Mouse (Mus musculus) small intestine, adult 2 months (tissue): ENCODE data around the gene Vstm5. TPM values are rescaled to one million over a fixed set of nuclear protein-coding genes. Genes with fewer than 3 reads are reported as not detected.

ENCODE experiments used
- H3K27ac ChIP-seq: fragments of 200-500 bp; 2 replicates; pipeline ENCODE4 v1.5.1; 2012; ENCODE audit warnings: low read depth, low read length, control low read depth, inconsistent platforms; ENCODE audit not compliant: insufficient read depth
- H3K27me3 ChIP-seq: fragments of 200-500 bp; 2 replicates; pipeline ENCODE4 v1.6.1; 2012; ENCODE audit warnings: mild to moderate bottlenecking, moderate library complexity, low read length, inconsistent platforms; ENCODE audit not compliant: control insufficient read depth, insufficient read depth
- H3K36me3 ChIP-seq: fragments of 200-500 bp; 2 replicates; pipeline ENCODE4 v1.6.1; 2012; ENCODE audit warnings: mild to moderate bottlenecking, low read length, control low read depth, inconsistent platforms; ENCODE audit not compliant: control insufficient read depth, insufficient read depth
- H3K4me1 ChIP-seq: fragments of 200-500 bp; 2 replicates; pipeline ENCODE4 v1.6.1; 2012; ENCODE audit warnings: low read length, inconsistent platforms, mixed read lengths; ENCODE audit not compliant: control insufficient read depth, insufficient read depth, insufficient read length
- H3K4me3 ChIP-seq: fragments of 200-500 bp; 2 replicates; pipeline ENCODE4 v1.5.1; 2012; ENCODE audit warnings: low read depth, mild to moderate bottlenecking, control low read depth, inconsistent platforms, low read length, moderate library complexity
- CTCF ChIP-seq: fragments of 200-500 bp; IDR thresholded peaks from 2 replicates; pipeline ENCODE4 v1.5.1; 2012; ENCODE audit warnings: low read depth, mild to moderate bottlenecking, control low read depth, inconsistent platforms, low read length, moderate library complexity, mixed read lengths; ENCODE audit not compliant: insufficient replicate concordance, insufficient read length; ENCODE audit errors: extremely low read depth
- POLR2A ChIP-seq: fragments of 200-500 bp; IDR thresholded peaks from 2 replicates; pipeline ENCODE4 v1.6.1; 2012; ENCODE audit warnings: low read depth, mild to moderate bottlenecking, control low read depth, inconsistent platforms, low read length, moderate library complexity
- whole genome bisulfite sequencing: fragments of 180-500 bp; shearing (Covaris S2); methylation state at CpG from one replicate; pipeline ENCODE4 v1.1.7; 2018; 5-methylcytosine and 5-hydroxymethylcytosine counted together
- polyA plus RNA-seq: library from polyadenylated mRNA; depleted of rRNA; stranded (reverse); fragments of >200 nt; gene quantifications from 2 replicates; pipeline ENCODE4 v1.2.3, GENCODE M21; 2012

The Vstm5 gene
- polyA plus RNA-seq, 1 experiment, result 33.1 TPM

DNA sequence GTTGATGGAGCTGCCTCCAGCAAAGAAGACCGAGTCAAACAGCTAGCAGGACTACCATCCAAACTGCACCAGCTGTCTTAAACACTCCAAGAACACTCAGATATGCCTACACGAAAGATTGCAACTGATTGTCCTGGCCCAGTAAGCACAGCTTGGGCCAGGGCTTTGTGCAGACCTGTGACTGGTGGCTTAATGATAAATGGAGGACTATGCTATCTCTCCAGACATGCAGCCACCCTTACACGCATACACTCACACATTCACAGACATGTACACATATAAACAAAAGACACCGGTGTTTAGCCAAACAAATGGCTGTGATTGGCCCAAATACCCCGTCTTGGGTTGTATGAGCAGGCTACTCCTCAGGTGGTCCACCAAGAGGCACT, 41.6 kb downstream of the Vstm5 start:
- Histone ChIP-seq H3K4me3 (peak overlapping the region; percentile 77; the same call in 1 of the 2 replicates), H3K27me3 (no peaks in the 10 kb centered on the region), H3K36me3 (peaks cover 9% of the 10 kb centered on the region), H3K27ac (0 out of 2 replicates have a peak overlapping the region, but pooled peaks have one; percentile 13), H3K4me1 (peaks cover 6% of the 10 kb centered on the region; the same call in 1 of the 2 replicates)
- no peak for TF ChIP-seq CTCF
- no peak for TF ChIP-seq POLR2A
- WGBS, result 35% methylated on average over 5 of the region's 5 CpGs

DNA sequence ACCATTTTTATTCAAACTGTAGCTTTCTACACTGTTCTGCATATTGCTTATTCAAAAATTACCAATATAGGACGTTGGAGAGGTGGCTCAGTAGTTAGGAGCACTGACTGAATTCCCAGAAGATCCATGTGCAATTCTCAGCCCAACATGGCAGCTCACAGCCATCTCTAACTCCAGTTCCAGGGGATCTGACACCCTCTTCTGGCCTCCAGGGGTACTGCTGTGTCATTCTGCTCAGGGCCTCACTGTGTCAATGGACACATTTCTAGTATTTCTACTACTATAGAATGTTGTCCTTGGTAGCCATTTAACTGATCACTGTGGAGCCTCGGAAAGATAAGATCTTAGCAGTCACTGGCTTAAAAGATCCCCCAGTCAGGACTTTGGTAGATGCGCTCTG, 46.6 kb downstream of the Vstm5 start:
- Histone ChIP-seq H3K36me3 (peaks cover 35% of the 10 kb centered on the region), H3K27ac (no peak overlapping the region), H3K4me3 (no peak overlapping the region), H3K27me3 (no peaks in the 10 kb centered on the region), H3K4me1 (peaks cover 4% of the 10 kb centered on the region; the same call in 1 of the 2 replicates)
- TF ChIP-seq CTCF (peak; percentile 48; the same call in 1 of the 2 replicates), POLR2A (no peak)
- WGBS, result 88% methylated on average over 3 of the region's 3 CpGs

DNA sequence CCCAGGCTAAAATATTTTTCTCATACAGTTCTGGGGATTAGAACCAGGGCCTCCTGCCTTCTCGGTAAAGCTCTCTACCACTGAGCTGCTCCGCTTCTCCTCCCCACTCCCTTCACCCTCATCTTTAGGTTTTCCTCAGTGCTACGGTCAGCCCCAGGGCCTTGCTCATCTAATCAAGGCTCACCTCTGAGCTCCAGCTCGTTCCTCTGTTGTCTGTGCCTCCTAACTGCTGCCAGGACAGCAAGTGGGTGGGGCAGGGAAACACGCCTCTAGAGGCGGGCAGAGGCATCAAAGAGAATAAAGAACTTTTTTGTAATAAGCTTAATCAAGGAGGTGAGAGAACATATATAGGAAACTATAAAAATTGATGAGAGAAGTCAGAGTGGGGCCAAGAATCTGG, 49.0 kb downstream of the Vstm5 start:
- no peaks in the 10 kb centered on the region for H3K27me3 ChIP-seq
- WGBS, result 56% methylated on average over 6 of the region's 6 CpGs
- TF ChIP-seq POLR2A (no peak), CTCF (no peak)
- no peak overlapping the region for H3K4me3 ChIP-seq
- H3K36me3 ChIP-seq, result peaks cover 47% of the 10 kb centered on the region
- no peak overlapping the region for H3K27ac ChIP-seq
- no peaks in the 10 kb centered on the region for H3K4me1 ChIP-seq

DNA sequence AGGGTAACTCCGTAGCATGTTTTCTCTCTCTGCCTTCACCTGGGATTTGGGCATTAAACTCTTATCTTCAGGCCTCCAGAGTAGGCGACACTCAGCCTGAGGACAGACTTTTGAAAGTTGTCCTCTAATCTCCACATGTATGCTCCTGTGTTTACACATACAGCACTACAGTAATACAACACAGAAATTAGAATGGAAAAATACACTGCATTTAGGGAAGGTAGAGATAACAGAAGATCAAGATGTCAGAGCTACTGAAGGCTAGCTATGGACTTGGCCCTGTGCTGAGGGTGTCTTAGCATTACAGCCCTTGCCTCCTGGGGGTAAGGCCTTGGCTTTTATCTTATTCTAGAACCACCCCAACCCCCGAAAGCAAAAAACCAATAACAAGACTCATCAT, 49.6 kb downstream of the Vstm5 start:
- H3K4me3 ChIP-seq, result no peak overlapping the region
- no peaks in the 10 kb centered on the region for H3K27me3 ChIP-seq
- H3K36me3 ChIP-seq, result peaks cover 53% of the 10 kb centered on the region
- WGBS, result 85% methylated on average over 3 of the region's 3 CpGs
- TF ChIP-seq CTCF (no peak), POLR2A (no peak)
- no peaks in the 10 kb centered on the region for H3K4me1 ChIP-seq
- no peak overlapping the region for H3K27ac ChIP-seq

DNA sequence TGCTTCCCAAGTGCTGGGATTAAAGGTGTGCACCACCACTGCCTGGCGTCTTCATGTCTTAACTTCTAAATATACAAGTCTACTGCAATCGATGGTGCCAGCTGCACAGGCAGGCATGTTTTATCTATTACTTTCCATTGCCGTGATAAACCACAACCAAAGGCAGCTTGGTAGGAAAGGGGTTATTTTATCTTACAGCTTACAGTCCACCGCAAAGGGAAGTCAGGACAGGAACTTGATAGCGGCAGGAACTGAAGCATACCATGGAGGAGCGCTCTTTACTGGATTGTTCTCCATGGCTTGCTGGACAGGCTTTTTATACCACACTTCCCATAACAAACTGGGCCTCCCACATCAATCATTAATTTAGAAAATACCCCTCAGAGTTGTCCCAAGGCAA, 50.4 kb downstream of the Vstm5 start:
- Histone ChIP-seq H3K36me3 (peaks cover 54% of the 10 kb centered on the region), H3K27me3 (no peaks in the 10 kb centered on the region), H3K27ac (no peak overlapping the region), H3K4me3 (no peak overlapping the region), H3K4me1 (no peaks in the 10 kb centered on the region)
- 82% methylated on average over 6 of the region's 6 CpGs for WGBS
- no peak for TF ChIP-seq CTCF
- no peak for TF ChIP-seq POLR2A

DNA sequence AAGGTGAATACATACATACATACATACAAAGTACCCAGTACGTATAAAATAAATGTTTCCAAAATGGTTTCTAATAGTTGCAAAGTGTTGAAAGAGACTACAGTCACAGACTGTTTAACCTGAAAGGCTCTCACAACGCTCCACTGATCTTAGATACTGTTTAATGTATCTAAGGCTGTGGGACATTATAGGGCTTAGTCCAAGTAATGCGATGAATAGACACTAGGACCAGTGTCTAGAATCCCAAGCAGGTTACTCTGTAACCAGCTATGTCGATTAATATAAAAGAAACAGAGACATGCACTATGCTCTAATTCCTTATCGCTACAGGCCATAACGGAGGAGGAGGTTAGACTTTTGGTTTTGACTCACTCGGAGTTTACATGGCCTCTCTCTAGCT, 58.3 kb downstream of the Vstm5 start:
- TF ChIP-seq CTCF (no peak), POLR2A (no peak)
- Histone ChIP-seq H3K4me1 (no peaks in the 10 kb centered on the region), H3K4me3 (no peak overlapping the region), H3K36me3 (peaks cover 27% of the 10 kb centered on the region), H3K27ac (no peak overlapping the region), H3K27me3 (no peaks in the 10 kb centered on the region)
- WGBS, result 56% methylated on average over 7 of the region's 7 CpGs

DNA sequence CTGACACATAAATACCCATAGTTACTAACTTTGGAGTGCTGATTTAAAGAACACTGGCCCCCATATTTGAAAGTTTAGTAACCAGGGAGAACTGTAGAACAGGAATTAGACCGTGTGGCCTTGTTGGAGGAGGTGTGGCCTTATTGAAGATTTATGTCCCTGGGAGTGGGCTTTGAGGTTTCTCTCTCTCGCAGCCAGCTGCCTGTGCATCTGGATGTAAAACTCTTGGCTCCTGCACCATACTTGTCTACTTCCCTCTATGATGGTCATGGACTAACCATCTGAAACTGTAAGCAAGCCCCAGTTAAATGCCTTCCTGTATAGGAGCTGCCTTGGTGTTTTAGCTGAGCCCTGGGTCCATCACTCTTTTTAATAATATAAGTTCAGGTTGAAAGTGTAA, 59.6 kb downstream of the Vstm5 start:
- Histone ChIP-seq H3K27me3 (no peaks in the 10 kb centered on the region), H3K36me3 (peaks cover 16% of the 10 kb centered on the region), H3K4me1 (no peaks in the 10 kb centered on the region), H3K27ac (0 out of 2 replicates have a peak overlapping the region, but pooled peaks have one; percentile 12), H3K4me3 (no peak overlapping the region)
- WGBS, result 32% methylated on average over 2 of the region's 2 CpGs
- TF ChIP-seq POLR2A (no peak), CTCF (no peak)

DNA sequence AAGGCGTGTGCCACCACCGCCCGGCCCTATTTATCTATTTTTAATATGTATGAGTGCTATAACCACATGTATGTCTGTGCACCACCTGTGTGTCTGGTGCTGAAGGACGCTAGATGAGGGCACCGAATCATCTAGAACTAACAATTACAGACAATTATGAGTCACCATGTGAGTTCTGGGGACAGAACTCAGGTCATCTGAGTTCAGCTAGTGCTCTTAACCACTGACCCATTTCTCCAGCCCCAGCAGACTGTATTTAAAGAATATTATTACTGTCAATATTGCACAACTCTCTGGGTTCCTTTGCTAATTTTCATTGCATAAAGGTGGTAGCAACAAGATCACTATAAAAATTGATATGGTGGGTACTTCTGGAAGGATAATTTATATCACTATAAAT, 61.2 kb downstream of the Vstm5 start:
- 46% methylated on average over 5 of the region's 5 CpGs for WGBS
- peaks cover 12% of the 10 kb centered on the region for H3K36me3 ChIP-seq
- H3K4me3 ChIP-seq, result peak overlapping the region; percentile 32; the same call in 1 of the 2 replicates
- no peaks in the 10 kb centered on the region for H3K27me3 ChIP-seq
- no peak overlapping the region for H3K27ac ChIP-seq
- no peaks in the 10 kb centered on the region for H3K4me1 ChIP-seq
- TF ChIP-seq CTCF (no peak), POLR2A (no peak)
